Mouse (Mus musculus) left cerebral cortex, adult 2 months (tissue): Measurements from ENCODE around the gene Got2. TPM values are rescaled to one million over a fixed set of nuclear protein-coding genes. Genes with fewer than 3 reads are reported as not detected.
"Not testable (repeated sequence)": the region's sequence is repeated elsewhere in the genome, so short reads cannot be mapped to it uniquely, and the experiment has no call there.

ENCODE experiments used
- DNase-seq, 2 experiments: peaks; one replicate each; pipeline ENCODE4 v3.0.0; 2021 to 2022; ENCODE audit warnings: low spot score in 2 of 2, mixed read lengths in 1 of 2; ENCODE audit errors: extremely low spot score in 1 of 2
- H3K27ac ChIP-seq: fragments of 200-600 bp; 2 replicates; pipeline ENCODE4 v1.8.1; 2022
- H3K4me3 ChIP-seq: fragments of 200-600 bp; 2 replicates; pipeline ENCODE4 v1.8.1; 2022
- CTCF ChIP-seq: fragments of 200-600 bp; IDR thresholded peaks from 2 replicates; pipeline ENCODE4 v1.8.1; 2022; ENCODE audit warnings: antibody characterized with exemption, mild to moderate bottlenecking, moderate library complexity
- intact Hi-C: fragments of 180-260 bp; cut with DNase I; formaldehyde crosslinking; loops from one replicate; pipeline ENCODE4 v1.15.1; 2025
- total RNA-seq, 2 experiments: library from RNA; stranded (reverse); gene quantifications; 2 replicates each; pipeline ENCODE4 v1.2.3; 2021

Gene Got2
- total RNA-seq, 2 experiments from 2014 or later, result 214 to 225 TPM

- H3K27ac ChIP-seq, result peak overlapping the region; percentile 94
- DNase-seq, result peak; percentile 40 to 43
- no peak for TF ChIP-seq CTCF
- H3K4me3 ChIP-seq, result peak overlapping the region; percentile 89
- intact Hi-C loops, result no loop called here
Observed at GRCm38 (mm10) chr8:95886647-95887577, 1.4 kb downstream of the Got2 start.

- intact Hi-C loops, result no loop called here
- Histone ChIP-seq H3K27ac (no peak overlapping the region), H3K4me3 (no peak overlapping the region)
- no peak for DNase-seq
- no peak for TF ChIP-seq CTCF
Observed at GRCm38 (mm10) chr8:95885966-95886365, 2.4 kb downstream of the Got2 start.

- DNase-seq, result no peak
- H3K27ac ChIP-seq, result no peak overlapping the region
- H3K4me3 ChIP-seq, result no peak overlapping the region
- no peak for TF ChIP-seq CTCF
- intact Hi-C loops, result no loop called here
Observed at GRCm38 (mm10) chr8:95885271-95885841, 3.0 kb downstream of the Got2 start.

- Histone ChIP-seq H3K27ac (no peak overlapping the region), H3K4me3 (no peak overlapping the region)
- DNase-seq, result no peak
- TF ChIP-seq CTCF, result no peak
- intact Hi-C loops, result no loop called here
Observed at GRCm38 (mm10) chr8:95884491-95884890, 3.9 kb downstream of the Got2 start.

- intact Hi-C loops, result no loop called here
- no peak overlapping the region for H3K27ac ChIP-seq
- DNase-seq, result no peak
- H3K4me3 ChIP-seq, result no peak overlapping the region
- TF ChIP-seq CTCF, result no peak
Observed at GRCm38 (mm10) chr8:95882191-95882590, 6.2 kb downstream of the Got2 start.

GRCm38 (mm10) chr8:95881576-95881975 lies 6.8 kb downstream of the Got2 start:
- Histone ChIP-seq H3K27ac (no peak overlapping the region), H3K4me3 (no peak overlapping the region)
- intact Hi-C loops, result no loop called here
- peak in 1 of 2 experiments; percentile 26 for DNase-seq
- TF ChIP-seq CTCF, result no peak

GRCm38 (mm10) chr8:95879823-95880222 lies 8.5 kb downstream of the Got2 start:
- no peak overlapping the region for H3K27ac ChIP-seq
- no peak overlapping the region for H3K4me3 ChIP-seq
- no peak for DNase-seq
- no peak for TF ChIP-seq CTCF
- intact Hi-C loops, result no loop called here

- Histone ChIP-seq H3K27ac (no peak overlapping the region), H3K4me3 (no peak overlapping the region)
- intact Hi-C loops, result no loop called here
- TF ChIP-seq CTCF, result no peak
- no peak for DNase-seq
Observed at GRCm38 (mm10) chr8:95878176-95878962, 10.0 kb downstream of the Got2 start.

GRCm38 (mm10) chr8:95875270-95875669 lies 13.1 kb downstream of the Got2 start:
- H3K27ac ChIP-seq, result no peak overlapping the region
- intact Hi-C loops, result no loop called here
- TF ChIP-seq CTCF, result no peak
- DNase-seq, result no peak
- no peak overlapping the region for H3K4me3 ChIP-seq

GRCm38 (mm10) chr8:95871690-95872089 lies 16.7 kb downstream of the Got2 start:
- Histone ChIP-seq H3K4me3 (no peak overlapping the region), H3K27ac (no peak overlapping the region)
- no peak for DNase-seq
- intact Hi-C loops, result no loop called here
- TF ChIP-seq CTCF, result no peak

GRCm38 (mm10) chr8:95864851-95865250 lies 23.5 kb downstream of the Got2 start:
- intact Hi-C loops, DNase-seq, H3K27ac ChIP-seq, H3K4me3 ChIP-seq: not testable (repeated sequence)

- DNase-seq, H3K27ac ChIP-seq, H3K4me3 ChIP-seq, intact Hi-C loops: not testable (repeated sequence)
Observed at GRCm38 (mm10) chr8:95863761-95864440, 24.4 kb downstream of the Got2 start.
